Mouse (Mus musculus): ENCODE data around the gene Slc32a1.

DNA sequence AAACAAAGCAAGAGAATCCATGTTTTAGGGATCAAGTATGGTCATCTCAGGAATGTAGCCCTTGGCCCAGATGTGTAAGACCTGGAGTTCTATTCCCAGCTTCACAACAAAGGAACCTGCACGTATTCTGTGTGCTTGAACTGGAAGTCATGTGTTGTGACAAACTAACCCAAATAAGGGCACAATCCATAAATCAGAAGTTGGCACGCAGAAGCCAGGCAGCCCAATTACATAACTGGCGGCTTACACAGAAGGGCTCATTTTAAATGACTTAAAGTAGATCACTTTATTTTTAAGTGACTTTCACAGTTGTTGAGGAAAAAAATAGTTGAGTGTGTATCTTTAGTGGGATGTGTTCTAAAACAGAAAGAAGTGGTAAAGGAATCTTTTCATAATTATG lies 33.2 kb downstream of the Slc32a1 start:
- TF ChIP-seq CTCF (IDR thresholded peaks at IDR 0.05; ENCODE audit: low read depth) = no peak
- no peak for TF ChIP-seq EP300 (IDR thresholded peaks at IDR 0.05; ENCODE audit: low read depth)
